Mouse (Mus musculus) 416B (cell line): ENCODE measurements around the gene Dnm3.

Experiments
- DNase-seq: peaks from one replicate; pipeline ENCODE4 v3.0.0; 2011; ENCODE audit warnings: low read depth

The Dnm3 gene

DNA sequence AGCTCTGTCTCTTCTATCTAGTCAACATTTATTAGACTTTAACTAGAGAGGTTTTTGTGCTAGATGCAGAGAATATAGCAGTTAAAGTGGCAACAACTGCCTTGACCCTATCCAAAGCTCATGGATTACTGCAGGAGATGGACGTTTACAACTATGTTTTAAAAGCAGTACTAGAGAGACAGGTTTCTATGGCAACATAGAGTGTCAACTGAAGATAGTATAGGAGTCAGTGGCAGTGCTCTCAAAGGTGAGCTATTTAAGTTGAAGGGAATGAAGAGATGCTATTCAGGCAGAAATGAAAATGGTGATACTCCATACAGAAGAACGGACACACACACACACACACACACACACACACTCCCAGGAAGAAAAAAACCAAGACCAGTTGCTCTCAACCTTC, 225.0 kb downstream of the Dnm3 start:
- no peak for DNase-seq

GRCm38 (mm10) chr1:162247216-162247615, 230.6 kb downstream of the Dnm3 start:
- DNase-seq: no peak

DNA sequence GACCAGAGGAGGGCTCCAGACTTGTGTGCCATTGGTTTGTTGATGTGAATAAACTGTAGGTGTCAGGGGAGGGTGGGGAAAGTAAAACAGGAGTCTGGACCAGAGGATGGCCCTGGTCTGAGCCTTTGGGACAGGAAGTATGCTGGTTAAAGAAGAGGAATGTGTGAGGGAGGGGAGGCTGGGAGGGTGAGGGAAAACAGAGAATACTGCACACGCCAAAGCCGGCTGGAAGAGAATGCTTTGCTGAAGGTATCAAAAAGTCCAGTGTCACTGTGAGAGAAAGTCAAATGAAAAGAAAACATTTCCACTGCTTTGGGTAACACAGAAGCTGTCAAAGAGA, 234.2 kb downstream of the Dnm3 start:
- no peak for DNase-seq

- no peak for DNase-seq
These were observed 234.7 kb downstream of the Dnm3 start for GRCm38 (mm10) chr1:162242980-162243650.

GRCm38 (mm10) chr1:162240720-162241119, 237.1 kb downstream of the Dnm3 start:
- no peak for DNase-seq

- no peak for DNase-seq
These were observed 239.2 kb downstream of the Dnm3 start for GRCm38 (mm10) chr1:162238646-162239045.

DNA sequence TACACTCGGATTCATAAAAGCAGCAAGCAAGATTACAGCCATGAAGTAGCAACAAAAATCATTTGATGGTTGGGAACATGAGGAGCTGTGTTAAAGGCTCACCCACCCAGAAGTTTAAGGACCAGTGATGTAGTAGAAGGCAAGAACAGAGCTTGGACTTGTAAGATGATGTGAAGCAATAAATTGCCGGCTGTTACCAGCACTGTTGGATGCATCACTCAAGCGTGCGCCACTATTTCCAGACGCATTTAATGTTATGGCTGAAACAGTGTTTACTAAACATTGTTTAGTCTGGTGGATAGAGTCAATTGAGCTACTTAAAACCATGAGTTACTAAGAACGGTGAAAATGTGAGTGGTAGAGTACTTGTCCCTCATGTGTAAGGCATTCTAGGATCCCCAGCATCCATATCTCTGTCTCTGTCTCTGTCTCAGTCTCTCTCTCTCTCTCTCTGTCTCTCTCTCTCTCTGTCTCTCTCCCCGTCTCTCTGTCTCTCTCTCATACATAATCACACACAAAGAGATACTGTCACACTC, 241.1 kb downstream of the Dnm3 start:
- no peak for DNase-seq

DNA sequence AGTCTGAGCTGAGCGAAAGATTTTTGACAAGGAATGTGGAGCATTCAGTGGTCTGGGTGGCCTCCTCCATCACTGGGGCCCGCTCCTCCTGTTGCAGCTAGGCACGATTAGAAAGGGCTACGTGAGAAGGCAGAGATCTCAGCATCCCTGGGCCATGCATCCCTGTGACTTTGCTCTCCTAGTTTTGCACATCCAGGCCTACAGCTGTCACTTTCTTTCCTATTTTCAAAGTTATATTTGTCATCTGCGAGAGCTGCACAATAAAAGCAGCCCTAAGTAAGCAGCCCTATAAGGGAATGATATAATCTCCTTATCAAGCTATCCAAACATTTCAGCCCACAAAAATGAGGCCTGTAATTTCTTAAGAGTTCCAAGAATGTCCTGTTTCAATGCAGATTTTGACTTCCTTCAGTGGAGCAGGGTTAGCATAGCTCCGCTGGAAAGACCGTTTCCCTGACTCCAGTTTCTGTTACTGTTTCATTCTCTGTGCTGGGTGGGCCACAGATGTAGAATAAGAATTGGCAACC, 252.2 kb downstream of the Dnm3 start:
- DNase-seq: no peak

- no peak for DNase-seq
These were observed 252.8 kb downstream of the Dnm3 start for GRCm38 (mm10) chr1:162224817-162225605.

GRCm38 (mm10) chr1:162224061-162224460, 253.8 kb downstream of the Dnm3 start:
- no peak for DNase-seq

DNA sequence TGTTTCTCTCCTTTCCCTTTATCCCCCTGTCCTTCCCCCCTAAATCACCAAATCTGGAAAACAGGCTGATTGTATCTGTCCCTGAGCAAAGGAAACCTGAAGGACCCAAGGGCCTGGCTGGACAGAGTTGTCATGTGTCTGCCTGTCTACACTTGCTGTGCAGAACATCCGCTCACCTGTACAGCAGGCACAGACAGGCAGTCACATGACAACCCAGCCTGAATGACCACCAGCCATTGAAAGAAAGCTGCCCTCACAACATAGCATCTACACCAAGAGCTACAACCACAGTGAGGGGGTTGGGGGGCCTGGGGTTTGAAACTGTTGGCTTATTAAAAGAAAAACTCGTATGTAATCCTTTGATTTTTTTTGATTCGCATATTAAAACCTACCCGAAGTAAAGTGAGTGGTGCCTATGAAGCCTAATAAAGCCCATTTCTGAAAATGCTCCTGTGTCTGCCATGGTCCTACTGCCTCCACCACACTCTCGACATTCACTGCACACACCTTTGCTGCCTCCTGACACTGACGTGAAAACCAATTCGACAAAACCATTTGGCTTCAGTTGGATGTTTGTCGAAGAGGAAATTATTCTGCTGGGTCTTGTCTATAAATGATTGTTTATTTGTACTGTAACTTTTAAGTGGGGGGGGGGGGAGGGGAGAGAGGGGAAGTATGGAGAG, 254.4 kb downstream of the Dnm3 start:
- DNase-seq: no peak

DNA sequence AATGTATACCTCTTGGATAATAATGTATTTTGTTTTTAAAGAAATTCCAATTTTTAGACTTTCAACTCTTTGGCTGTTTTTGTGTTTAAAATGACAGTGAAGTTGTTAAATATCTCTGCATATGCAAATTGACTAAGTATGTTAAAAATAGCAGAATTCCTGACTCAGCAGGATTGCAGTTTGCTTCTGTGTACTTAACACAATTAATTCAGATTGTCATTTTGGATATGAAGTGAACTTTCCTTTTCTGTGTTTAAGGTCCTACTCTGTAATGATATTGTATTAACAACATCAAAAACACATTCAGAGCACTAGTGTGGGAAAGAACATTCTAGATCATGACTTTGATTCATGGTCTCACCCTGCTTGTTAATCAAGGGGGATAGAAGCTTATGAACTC, 255.5 kb downstream of the Dnm3 start:
- DNase-seq: no peak

GRCm38 (mm10) chr1:162221801-162222301, 256.0 kb downstream of the Dnm3 start:
- no peak for DNase-seq

DNA sequence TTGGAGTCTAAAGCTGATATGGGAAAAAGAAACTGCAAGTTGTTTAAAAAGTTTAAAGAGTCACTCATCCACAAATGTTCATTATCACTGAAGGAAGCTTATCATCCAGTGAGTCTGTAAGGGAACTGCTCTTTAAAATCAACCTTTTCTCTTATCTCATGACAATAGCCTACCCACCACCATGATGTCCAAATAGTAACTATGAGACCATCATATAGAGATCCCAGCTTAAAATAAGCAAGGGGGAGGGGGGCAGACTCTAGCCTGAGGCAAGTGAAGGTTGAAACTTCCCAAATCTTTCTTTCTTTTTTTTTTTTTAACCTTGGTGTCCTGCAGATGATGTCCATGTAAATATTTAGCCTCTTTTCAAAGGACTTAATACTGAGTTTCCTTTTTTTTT, 256.9 kb downstream of the Dnm3 start:
- DNase-seq: no peak

DNA sequence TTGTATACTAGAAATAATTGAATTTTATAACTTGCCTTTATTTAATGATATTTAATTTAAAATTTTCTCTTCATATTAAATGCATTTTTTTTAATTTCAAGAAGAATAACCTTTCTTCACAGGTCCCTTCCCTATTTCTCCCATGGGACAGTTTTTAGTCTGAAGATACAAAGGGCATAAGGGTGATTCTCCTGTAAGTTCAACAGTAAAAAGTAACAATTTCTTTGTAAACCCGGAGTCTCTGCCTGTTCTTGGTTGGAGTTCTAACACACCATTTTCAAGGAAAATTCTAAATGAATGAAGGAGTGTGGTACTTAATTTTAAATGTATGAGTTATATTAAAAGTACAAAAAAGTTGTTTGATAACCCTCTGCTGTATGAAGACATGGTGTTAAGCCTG, 258.1 kb downstream of the Dnm3 start:
- DNase-seq: no peak

DNA sequence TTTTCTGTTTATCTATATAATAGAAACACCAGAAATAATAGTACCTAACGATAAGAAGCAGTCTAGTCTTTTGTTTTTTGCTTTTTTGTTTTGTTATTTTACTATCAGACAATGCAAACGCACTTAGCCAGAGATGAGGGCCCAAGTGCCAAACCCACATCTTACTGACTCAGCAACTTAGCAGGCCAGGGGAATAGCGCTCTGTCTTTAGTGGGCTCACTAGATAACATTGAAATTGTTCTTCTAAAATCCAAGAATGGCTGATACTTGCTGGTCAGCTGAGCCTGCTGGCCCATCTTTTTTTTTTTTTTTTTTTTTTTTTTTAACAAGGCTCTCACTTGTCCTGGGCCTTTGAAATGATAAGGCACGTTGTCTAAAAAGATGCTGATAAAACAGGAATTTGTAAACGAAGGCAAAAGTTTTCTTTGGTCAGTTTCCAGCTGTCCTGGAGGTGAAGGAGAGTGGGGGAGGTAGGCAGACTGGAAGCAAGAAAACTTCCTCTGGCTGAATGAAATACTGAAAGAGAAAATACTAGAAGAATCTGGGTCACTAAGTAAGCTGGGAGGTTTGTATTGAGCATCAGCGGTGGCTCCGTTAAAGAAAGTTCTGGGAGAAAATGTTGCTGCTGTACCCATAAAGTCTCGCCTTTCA, 259.2 kb downstream of the Dnm3 start:
- no peak for DNase-seq

- no peak for DNase-seq
These were observed 260.4 kb downstream of the Dnm3 start for GRCm38 (mm10) chr1:162217340-162217974.

DNA sequence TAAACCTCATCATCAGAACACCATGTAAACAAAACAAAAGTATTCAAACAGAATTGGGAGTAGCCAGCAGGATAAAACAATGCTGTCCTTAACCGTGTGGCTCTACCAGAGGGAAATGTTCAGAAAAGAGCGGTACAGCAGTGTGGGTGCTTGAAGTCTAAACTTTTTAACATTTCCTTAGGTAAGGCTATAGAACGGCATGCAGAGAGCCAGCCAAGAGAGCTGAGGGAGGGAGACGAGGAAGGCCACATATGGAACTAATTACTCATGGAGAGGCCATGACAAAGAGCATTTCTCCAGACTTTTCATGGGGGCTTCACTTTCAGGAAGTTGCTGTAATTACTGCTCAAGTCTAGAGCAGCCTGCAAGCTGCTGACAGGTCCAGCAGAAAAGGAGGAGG, 261.2 kb downstream of the Dnm3 start:
- DNase-seq: no peak

DNA sequence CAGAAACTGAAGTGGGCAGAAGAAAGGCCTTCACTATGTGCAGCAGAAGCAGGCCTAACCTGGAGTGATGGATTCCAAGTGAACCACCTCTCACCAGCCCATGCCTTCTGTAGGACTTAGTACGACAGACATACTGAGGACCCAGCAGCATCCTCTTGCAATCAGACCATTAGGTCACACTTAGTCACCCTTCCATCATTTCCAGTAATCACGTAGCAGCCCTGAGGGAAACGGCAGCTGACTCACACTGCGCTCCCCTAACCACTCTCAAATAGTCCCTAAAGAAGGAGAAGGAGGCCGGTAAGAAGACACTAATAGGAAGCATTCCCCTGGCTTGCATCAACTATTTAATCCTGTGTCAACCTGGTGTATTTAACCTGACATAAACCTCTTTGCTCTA, 262.1 kb downstream of the Dnm3 start:
- peak; percentile 40 for DNase-seq

DNA sequence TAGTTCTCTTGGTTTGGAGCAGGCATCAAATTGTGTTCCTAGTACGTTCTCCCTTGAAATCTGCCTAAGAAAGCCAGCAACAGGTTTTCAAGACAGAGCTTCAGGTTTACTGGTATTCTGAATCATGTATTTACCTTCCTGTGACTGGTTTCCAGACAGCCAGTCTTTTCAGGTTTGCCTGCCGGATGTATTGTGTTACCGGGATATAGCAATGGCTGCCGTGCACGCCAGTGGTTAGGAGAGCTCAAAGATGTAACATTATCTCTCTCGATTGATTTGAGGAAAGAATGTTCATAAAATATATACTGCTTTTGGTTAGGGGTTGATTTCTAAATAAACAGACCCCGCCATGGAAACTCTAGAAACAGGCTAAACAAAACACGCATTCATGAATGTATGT, 264.8 kb downstream of the Dnm3 start:
- DNase-seq: no peak

DNA sequence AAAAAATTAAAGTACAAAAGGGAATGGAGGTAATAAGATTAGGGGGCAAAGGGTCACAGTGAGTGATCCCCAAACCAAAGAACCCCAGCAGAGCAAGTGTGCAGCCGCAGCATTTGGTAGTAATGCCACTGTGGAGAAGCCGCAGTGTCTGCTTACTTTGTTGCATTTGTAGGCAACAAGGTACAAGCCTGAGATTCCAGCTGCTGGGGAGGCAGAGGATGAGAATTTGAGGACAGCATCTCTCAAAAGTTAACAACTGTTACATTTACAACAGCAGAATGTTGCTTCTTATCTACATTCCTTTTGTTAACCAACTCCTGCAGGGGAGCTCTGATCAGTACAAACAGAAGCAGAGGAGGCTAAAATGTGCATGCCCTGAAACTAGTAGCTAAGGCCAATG, 267.3 kb downstream of the Dnm3 start:
- DNase-seq: no peak
